Mouse (Mus musculus): ENCODE data around the gene Ppfia4.

DNA sequence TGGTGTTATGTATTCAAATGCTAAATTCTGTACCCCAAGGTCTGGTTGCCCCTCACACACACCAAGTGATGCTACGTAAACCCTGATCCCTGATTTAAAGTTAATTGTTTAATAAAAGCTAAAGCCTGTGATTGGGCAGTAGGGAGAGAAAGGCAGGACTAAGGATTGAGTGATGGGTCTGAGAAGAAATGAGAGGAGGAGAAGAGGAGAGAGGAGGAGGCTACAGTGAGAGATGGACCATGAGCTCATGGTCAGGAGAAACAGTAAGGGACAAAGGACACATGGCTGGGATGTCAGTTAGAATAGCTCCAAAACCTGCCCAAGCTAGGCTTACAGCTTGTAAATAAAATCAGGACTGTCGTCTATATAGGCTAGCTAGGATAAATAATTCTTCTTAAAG lies 48.3 kb upstream of the Ppfia4 start:
- TF ChIP-seq CTCF (IDR thresholded peaks at IDR 0.05; ENCODE audit: low read depth, low read length) (no peak), POLR2A (IDR thresholded peaks at IDR 0.05; ENCODE audit: extremely low read depth, insufficient read depth, low read length) (no peak)

Measured in liver, adult 2 months (tissue).